Mouse (Mus musculus) forebrain, postnatal 0 days (tissue): ENCODE measurements at regions not wholly inside any gene's neighbourhood (a gene's known extent, or its start where the extent isn't known, plus 50 kb on each side); places are given as distances from the start of the nearest gene placed in this dataset.

ENCODE experiments used
- ATAC-seq: fragments of 200-750 bp; cut with Nextera tagmentation; 2 replicates; pipeline ENCODE4 v1.8.0; 2017; ENCODE audit warnings: mild to moderate bottlenecking, moderate library complexity
- DNase-seq: peaks from one replicate; pipeline ENCODE4 v3.0.0-alpha.2; 2015
- H3K27ac ChIP-seq: fragments of 300-500 bp; sonication (generic); 2 replicates; pipeline ENCODE4 v1.5.1; 2014; ENCODE audit warnings: low read depth, mild to moderate bottlenecking, antibody characterized with exemption, low read length, moderate library complexity, mixed read lengths
- H3K27me3 ChIP-seq: fragments of 300-500 bp; sonication (generic); 2 replicates; pipeline ENCODE4 v1.6.1; 2014; ENCODE audit warnings: mild to moderate bottlenecking, low read length, mixed read lengths; ENCODE audit not compliant: insufficient read depth
- H3K36me3 ChIP-seq: fragments of 300-500 bp; sonication (generic); 2 replicates; pipeline ENCODE4 v1.6.1; 2014; ENCODE audit warnings: mild to moderate bottlenecking, moderate library complexity; ENCODE audit not compliant: insufficient read depth
- H3K4me1 ChIP-seq: fragments of 300-500 bp; sonication (generic); 2 replicates; pipeline ENCODE4 v1.6.1; 2014; ENCODE audit warnings: antibody characterized with exemption; ENCODE audit not compliant: insufficient read depth
- H3K4me2 ChIP-seq: fragments of 300-500 bp; sonication (generic); 2 replicates; pipeline ENCODE4 v1.6.1; 2014; ENCODE audit warnings: low read depth, mild to moderate bottlenecking, moderate library complexity
- H3K4me3 ChIP-seq: fragments of 300-500 bp; sonication (generic); 2 replicates; pipeline ENCODE4 v1.5.1; 2014; ENCODE audit warnings: low read depth, low read length, mixed read lengths
- H3K9ac ChIP-seq: fragments of 300-500 bp; sonication (generic); 2 replicates; pipeline ENCODE4 v1.6.1; 2014; ENCODE audit warnings: mild to moderate bottlenecking
- H3K9me3 ChIP-seq: fragments of 300-500 bp; sonication (generic); 2 replicates; pipeline ENCODE4 v1.6.1; 2016; ENCODE audit warnings: low read length
- CTCF ChIP-seq: sonication (generic); IDR thresholded peaks from 2 replicates; pipeline ENCODE4 v1.5.1; 2016; ENCODE audit warnings: antibody characterized with exemption, control low read depth, low read depth
- WGBS: fragments of 180-500 bp; shearing (Covaris S2); extraction: QIAGEN DNeasy Blood & Tissue Kit; methylation state at CpG from one replicate; pipeline ENCODE4 v1.1.7; 2014; 5-methylcytosine and 5-hydroxymethylcytosine counted together

GRCm38 (mm10) chr5:97533733-97534132, 76.9 kb upstream of the Gk2 start:
- Histone ChIP-seq H3K27ac (no peak overlapping the region), H3K9ac (no peak overlapping the region), H3K4me2 (no peak overlapping the region), H3K27me3 (no peaks in the 10 kb centered on the region), H3K36me3 (no peaks in the 10 kb centered on the region), H3K4me3 (no peak overlapping the region), H3K9me3 (no peaks in the 10 kb centered on the region), H3K4me1 (no peaks in the 10 kb centered on the region)
- ATAC-seq: peak; percentile 43; the same call in 1 of the 2 replicates
- TF ChIP-seq CTCF: no peak
- 63% methylated on average over 5 of the region's 5 CpGs for WGBS
- peak; percentile 4 for DNase-seq

- Histone ChIP-seq H3K9me3 (no peaks in the 10 kb centered on the region), H3K9ac (no peak overlapping the region), H3K36me3 (no peaks in the 10 kb centered on the region), H3K4me2 (no peak overlapping the region), H3K27ac (no peak overlapping the region), H3K4me1 (no peaks in the 10 kb centered on the region), H3K4me3 (no peak overlapping the region), H3K27me3 (no peaks in the 10 kb centered on the region)
- no peak for TF ChIP-seq CTCF
- no peak for DNase-seq
- no peak for ATAC-seq
- 48% methylated on average over 5 of the region's 5 CpGs for WGBS
These were observed 70.7 kb upstream of the Gk2 start for GRCm38 (mm10) chr5:97527555-97527954.
